ENCODE assay signal across 9 mouse cellular contexts in the genomic region with DNA sequence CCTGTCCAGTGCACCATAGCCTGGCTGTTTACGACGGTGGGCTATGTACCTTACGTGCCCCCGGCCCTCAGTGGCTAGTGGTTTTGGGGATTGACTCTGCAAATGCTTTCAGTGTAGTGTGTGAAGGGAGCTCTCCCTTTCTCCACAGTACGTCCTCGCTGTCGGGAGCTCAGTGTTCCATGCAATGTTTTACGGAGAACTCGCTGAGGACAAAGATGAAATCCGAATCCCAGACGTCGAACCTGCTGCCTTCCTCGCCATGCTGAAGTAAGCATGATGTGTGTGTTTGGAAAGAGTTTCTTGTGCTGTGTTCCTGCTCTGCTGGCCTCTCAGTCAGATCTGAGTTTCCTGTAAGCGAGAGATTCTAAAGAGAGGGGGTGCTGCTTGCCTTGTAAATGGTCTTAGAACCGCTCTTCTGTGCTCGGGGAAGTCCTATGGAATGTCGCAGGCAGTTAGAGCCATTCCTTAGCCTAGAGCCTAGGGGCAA. TPM values are rescaled to one million over a fixed set of nuclear protein-coding genes. Genes with fewer than 3 reads are reported as not detected.
DNase-seq lines count a peak whose midpoint lies in the region; ATAC-seq and TF ChIP-seq lines count a peak whose summit lies in the region.
"Had no signal": no experiment of that assay in that cellular context is flagged by ENCODE, and none has a peak within 500 bp of the region (broad histone marks: within the 10 kb centered on the region; RNA-seq: fewer than 3 reads in every experiment).

No protein-coding gene starts in this region.

- H3K36me3 ChIP-seq in forebrain, postnatal 0 days (ENCODE audit: insufficient read depth) = peaks cover 11% of the 10 kb centered on the region
- H3K36me3 ChIP-seq in limb, embryonic 10.5 days = peaks cover 34% of the 10 kb centered on the region

- H3K9me3 ChIP-seq in forebrain, postnatal 0 days (ENCODE audit: low read length) = no peaks in the 10 kb centered on the region
- H3K9me3 ChIP-seq in limb, embryonic 10.5 days (replicated peaks) = no peaks in the 10 kb centered on the region

- peak overlapping the region; percentile 63 for H3K4me2 ChIP-seq in forebrain, postnatal 0 days (ENCODE audit: low read depth)

- peak; percentile 44 for TF ChIP-seq CTCF in forebrain, postnatal 0 days (IDR thresholded peaks at IDR 0.05; ENCODE audit: low read depth)

- 0 out of 2 replicates have a peak, but pooled peaks have one; percentile 23 for ATAC-seq in forebrain, postnatal 0 days
- ATAC-seq in megakaryocyte, adult 5-6 weeks (ENCODE audit: poor library complexity, severe bottlenecking) = no peak

- H3K27me3 ChIP-seq in forebrain, postnatal 0 days (ENCODE audit: insufficient read depth, low read length) = no peaks in the 10 kb centered on the region
- H3K27me3 ChIP-seq in limb, embryonic 10.5 days (ENCODE audit: low read depth, poor library complexity, severe bottlenecking) = no peaks in the 10 kb centered on the region
- H3K27me3 ChIP-seq: CH12.LX had no signal

- WGBS in forebrain, postnatal 0 days = 59% methylated on average over 17 of the region's 17 CpGs
- WGBS in limb, embryonic 10.5 days = 67% methylated on average over 17 of the region's 17 CpGs

- H3K9ac ChIP-seq in forebrain, postnatal 0 days = 0 out of 2 replicates have a peak overlapping the region, but pooled peaks have one; percentile 10

- H3K4me3 ChIP-seq in brown adipose tissue, adult 24 weeks (ENCODE audit: insufficient read depth, low read depth, low read length) = peak overlapping the region; percentile 62
- H3K4me3 ChIP-seq in forebrain, postnatal 0 days (ENCODE audit: low read depth, low read length) = peak overlapping the region; percentile 49
- no peak overlapping the region; the same call in 1 of the 2 replicates for H3K4me3 ChIP-seq in limb, embryonic 10.5 days

- intact Hi-C loops in gastrocnemius, postnatal 14 days (cut with DNase I; ENCODE audit: low total_unique reads) = no loop called here

- H3K27ac ChIP-seq in brown adipose tissue, adult 24 weeks (replicated peaks; ENCODE audit: low read depth, low read length) = peak overlapping the region; percentile 78
- H3K27ac ChIP-seq in forebrain, postnatal 0 days (ENCODE audit: low read depth, low read length) = no peak overlapping the region
- H3K27ac ChIP-seq in limb, embryonic 10.5 days = peak overlapping the region; percentile 51; the same call in 1 of the 2 replicates

- peak; percentile 5 for DNase-seq in gastrocnemius, postnatal 14 days
- DNase-seq in gastrocnemius, postnatal 25 days = no peak
- DNase-seq in forebrain, postnatal 0 days = peak; percentile 39
- DNase-seq in limb, embryonic 10.5 days (ENCODE audit: low spot score) = no peak
- DNase-seq in right cerebral cortex, postnatal 14 days = no peak
- DNase-seq in B cell, adult 2 months = no peak

- peaks cover 5% of the 10 kb centered on the region for H3K4me1 ChIP-seq in brown adipose tissue, adult 24 weeks (ENCODE audit: control insufficient read depth, insufficient read depth, insufficient read length, low read length)
- H3K4me1 ChIP-seq in forebrain, postnatal 0 days (ENCODE audit: insufficient read depth) = peaks cover 10% of the 10 kb centered on the region
- H3K4me1 ChIP-seq in limb, embryonic 10.5 days = peaks cover 41% of the 10 kb centered on the region

RNA-seq across cellular contexts. Expression of gene Btbd3, which starts 23.9 kb away (rescaled TPM):
- total RNA-seq in gastrocnemius, postnatal 14 days (2021) = 10 to 100 TPM; 17.8 to 21.1 TPM
- total RNA-seq in gastrocnemius, postnatal 25 days (2021) = 10 to 100 TPM; 10.1 TPM
- polyA plus RNA-seq in brown adipose tissue, adult 24 weeks (2012; ENCODE audit: insufficient read depth, insufficient read length, missing spikeins) = 9.1 and 9.5 TPM in 2 replicates
- 45.8 and 64.9 TPM in 2 replicates for total RNA-seq in forebrain, postnatal 0 days (2014; rRNA removed)
- 22.4 and 33.8 TPM in 2 replicates for polyA plus RNA-seq in forebrain, postnatal 0 days (2015; fragmentation: Nextera tagmentation; extraction: Ambion mirVana)
- polyA plus RNA-seq in limb, embryonic 10.5 days (2016; fragmentation: Nextera tagmentation; extraction: Ambion mirVana) = 11.3 and 13.5 TPM in 2 replicates
- 0.91 and 1.9 TPM in 2 replicates for total RNA-seq in megakaryocyte, adult 5-6 weeks (2015)
- total RNA-seq in megakaryocyte, adult 5-6 weeks (2017) = 0.49 and 1.0 TPM in 2 replicates
- total RNA-seq: CH12.LX had no signal

Comparison
In these comparisons a context has a peak if more than half of its experiments do, and no peak if none do; other contexts are left out.
1. DNase-seq: peak in gastrocnemius, postnatal 14 days (single experiment) and forebrain, postnatal 0 days (single experiment); none in gastrocnemius, postnatal 25 days (single experiment), limb, embryonic 10.5 days (single experiment), right cerebral cortex, postnatal 14 days (single experiment) and B cell, adult 2 months (0 of 2).